8 mouse cellular contexts compared by ENCODE assay signal in the genomic region with DNA sequence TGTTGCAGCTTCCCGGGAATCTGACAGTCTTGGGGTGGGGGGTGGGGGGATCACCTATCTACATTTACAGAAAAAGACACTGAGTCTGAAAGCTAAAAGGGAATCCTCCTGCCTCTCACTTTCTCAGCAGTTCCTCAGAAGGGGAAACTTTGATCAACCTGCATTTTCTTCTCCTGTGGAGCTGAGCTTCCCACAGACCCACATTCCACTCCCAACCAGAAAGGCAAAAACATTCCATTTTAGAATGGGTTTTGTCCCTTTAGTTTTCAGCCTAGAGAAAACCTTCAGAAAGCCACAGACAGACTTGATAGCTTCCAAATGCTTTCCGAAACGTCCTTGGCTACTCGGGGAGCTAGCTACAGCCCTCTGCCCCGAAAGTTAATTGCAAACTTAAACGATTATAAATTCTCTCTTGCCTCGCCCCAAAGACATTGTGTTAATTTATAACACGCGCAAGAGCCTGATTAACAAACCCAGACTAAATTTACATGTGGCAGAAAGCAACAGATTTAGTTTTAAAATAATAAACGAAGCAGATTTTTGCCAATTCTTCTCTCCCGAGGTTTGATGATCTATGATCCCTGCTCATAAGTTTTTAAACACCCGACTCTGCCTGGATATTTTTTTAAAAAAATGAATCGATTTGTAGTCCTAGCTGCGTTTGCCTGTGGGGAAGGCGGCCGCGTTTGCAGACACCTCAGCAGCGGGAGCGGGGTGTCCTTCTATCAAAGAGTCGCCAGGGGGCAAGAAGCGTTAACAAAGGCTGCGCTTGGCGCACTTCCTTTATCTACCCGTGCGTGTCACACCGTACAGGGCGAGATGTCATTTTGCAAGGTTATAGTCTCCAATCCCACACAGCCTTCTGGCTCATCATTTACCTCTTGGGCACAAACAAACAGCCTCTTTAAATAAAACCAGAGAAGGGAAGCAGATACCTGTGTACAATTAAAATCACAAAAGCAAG. TPM values are rescaled to one million over a fixed set of nuclear protein-coding genes. Genes with fewer than 3 reads are reported as not detected.
DNase-seq lines count a peak whose midpoint lies in the region; ATAC-seq and TF ChIP-seq lines count a peak whose summit lies in the region.

No protein-coding gene starts in this region.

- H3K4me3 ChIP-seq in kidney, adult 2 months (ENCODE audit: insufficient read depth, low read depth, low read length), result no peak overlapping the region
- H3K4me3 ChIP-seq in neural tube, embryonic 14.5 days (ENCODE audit: low read depth, low read length), result peak overlapping the region; percentile 2; the same call in 1 of the 2 replicates

- peak; percentile 40 for DNase-seq in 416B (ENCODE audit: low read depth)
- peak; percentile 92 for DNase-seq in embryo, embryonic 10 days (ENCODE audit: low spot score)
- peak; percentile 35 for DNase-seq in heart, adult 8-10 months (ENCODE audit: low spot score)
- DNase-seq in kidney, adult 2 months, result peak; percentile 72
- peak; percentile 57 to 63 for DNase-seq in lung, adult 18-20 months
- peak; percentile 67 for DNase-seq in thymus, postnatal 0 days (ENCODE audit: low spot score)

- peaks cover 6% of the 10 kb centered on the region for H3K27me3 ChIP-seq in kidney, adult 2 months (replicated peaks; ENCODE audit: control insufficient read depth, insufficient read depth, low read length)
- peaks cover 59% of the 10 kb centered on the region for H3K27me3 ChIP-seq in neural tube, embryonic 14.5 days (ENCODE audit: control insufficient read depth, insufficient read depth, low read length)

- peak; percentile 80 for ATAC-seq in activated CD4-positive, CD25-positive, alpha-beta regulatory T cell, adult 4 months
- ATAC-seq in neural tube, embryonic 14.5 days (ENCODE audit: low read depth), result peak; percentile 88

- 3% methylated on average over 27 of the region's 27 CpGs for WGBS in kidney, adult 2 months
- WGBS in neural tube, embryonic 14.5 days, result 1% methylated on average over 27 of the region's 27 CpGs

- TF ChIP-seq CTCF in kidney, adult 2 months (conservative IDR thresholded peaks at IDR 0.05; ENCODE audit: insufficient read depth, insufficient read length, low read depth, low read length), result peak; percentile 47

- no peak overlapping the region for H3K9ac ChIP-seq in neural tube, embryonic 14.5 days (replicated peaks; ENCODE audit: low read depth, low read length)

- no peak for TF ChIP-seq POLR2A in kidney, adult 2 months (IDR thresholded peaks at IDR 0.05; ENCODE audit: low read depth, low read length)

- no peaks in the 10 kb centered on the region for H3K36me3 ChIP-seq in kidney, adult 2 months (ENCODE audit: control insufficient read depth, insufficient read depth, low read length)
- H3K36me3 ChIP-seq in neural tube, embryonic 14.5 days (ENCODE audit: control insufficient read depth, insufficient read depth, low read length), result no peaks in the 10 kb centered on the region

- H3K4me2 ChIP-seq in neural tube, embryonic 14.5 days (ENCODE audit: low read depth, low read length), result no peak overlapping the region

- no peak overlapping the region for H3K27ac ChIP-seq in kidney, adult 2 months (ENCODE audit: insufficient read depth, low read depth, low read length)
- no peak overlapping the region for H3K27ac ChIP-seq in neural tube, embryonic 14.5 days (ENCODE audit: low read depth, low read length)

- H3K9me3 ChIP-seq in neural tube, embryonic 14.5 days (ENCODE audit: control insufficient read depth, low read length), result no peaks in the 10 kb centered on the region

- 0 out of 2 replicates have a peak, but pooled peaks cover 3% of the 10 kb centered on the region for H3K4me1 ChIP-seq in kidney, adult 2 months (ENCODE audit: control insufficient read depth, insufficient read depth, low read length)
- no peaks in the 10 kb centered on the region for H3K4me1 ChIP-seq in neural tube, embryonic 14.5 days (ENCODE audit: control insufficient read depth, insufficient read depth, low read length)

RNA-seq across cellular contexts. Expression of a gene that starts 42.7 kb away (rescaled TPM):
- polyA plus RNA-seq in activated CD4-positive, CD25-positive, alpha-beta regulatory T cell, adult 4 months (2017; shearing (Covaris generic)), result not detected
- total RNA-seq in heart, adult 8-10 months (2022), result under 1 TPM in 1 of 4 experiments, not detected in 3; 0.09 TPM
- polyA plus RNA-seq in kidney, adult 2 months (2012; rRNA removed), result 0.09 and 0.15 TPM in 2 replicates
- polyA plus RNA-seq in neural tube, embryonic 14.5 days (2014; fragmentation: Nextera tagmentation; extraction: Ambion mirVana), result not detected in 2 replicates
- not detected in 2 replicates for polyA plus RNA-seq in thymus, postnatal 0 days (2015; fragmentation: Nextera tagmentation; extraction: Ambion mirVana)

RNA-seq across cellular contexts. Expression of a gene that starts 51.6 kb away (rescaled TPM):
- 10 to 100 TPM; 30.3 to 38.1 TPM for polyA plus RNA-seq in activated CD4-positive, CD25-positive, alpha-beta regulatory T cell, adult 4 months (2017; shearing (Covaris generic))
- total RNA-seq in heart, adult 8-10 months (2022), result 10 to 100 TPM; 17.3 to 23.6 (median 18.3) TPM
- 52.0 and 55.3 TPM in 2 replicates for polyA plus RNA-seq in kidney, adult 2 months (2012; rRNA removed)
- polyA plus RNA-seq in neural tube, embryonic 14.5 days (2014; fragmentation: Nextera tagmentation; extraction: Ambion mirVana), result 72.7 and 78.9 TPM in 2 replicates
- polyA plus RNA-seq in thymus, postnatal 0 days (2015; fragmentation: Nextera tagmentation; extraction: Ambion mirVana), result 46.5 and 47.5 TPM in 2 replicates

Comparison
In these comparisons a context has a peak if more than half of its experiments do, and no peak if none do; other contexts are left out.
1. DNase-seq: peak in every context shown above with its lines; median percentile 92 in embryo, embryonic 10 days; 72 in kidney, adult 2 months; 67 in thymus, postnatal 0 days; 60 in lung, adult 18-20 months; 40 in 416B; 35 in heart, adult 8-10 months.